Mouse (Mus musculus): Measurements from ENCODE around the gene Sugp1. TPM values are rescaled to one million over a fixed set of nuclear protein-coding genes. Genes with fewer than 3 reads are reported as not detected.
"Not testable (repeated sequence)": the region's sequence is repeated elsewhere in the genome, so short reads cannot be mapped to it uniquely, and the experiment has no call there.

The Sugp1 gene
- total RNA-seq, 1 experiment from 2014 or later = 51.9 TPM

GRCm38 (mm10) chr8:70037994-70038393, 4.6 kb upstream of the Sugp1 start:
- ATAC-seq (ENCODE audit: extremely low read depth, insufficient number of reproducible peaks, low FRiP score, poor library complexity, severe bottlenecking) = no peak

GRCm38 (mm10) chr8:70041885-70042546, 597 bp upstream of the Sugp1 start:
- no peak for ATAC-seq (ENCODE audit: extremely low read depth, insufficient number of reproducible peaks, low FRiP score, poor library complexity, severe bottlenecking)

GRCm38 (mm10) chr8:70043996-70044395, 1.4 kb downstream of the Sugp1 start:
- no peak for ATAC-seq (ENCODE audit: extremely low read depth, insufficient number of reproducible peaks, low FRiP score, poor library complexity, severe bottlenecking)

- ATAC-seq (ENCODE audit: extremely low read depth, insufficient number of reproducible peaks, low FRiP score, poor library complexity, severe bottlenecking) = no peak
These were observed 7.0 kb downstream of the Sugp1 start for GRCm38 (mm10) chr8:70049662-70050061.

- not testable (repeated sequence) for ATAC-seq (ENCODE audit: extremely low read depth, insufficient number of reproducible peaks, low FRiP score, poor library complexity, severe bottlenecking)
These were observed 7.8 kb downstream of the Sugp1 start for GRCm38 (mm10) chr8:70050434-70050833.

- no peak for ATAC-seq (ENCODE audit: extremely low read depth, insufficient number of reproducible peaks, low FRiP score, poor library complexity, severe bottlenecking)
These were observed 15.1 kb downstream of the Sugp1 start for GRCm38 (mm10) chr8:70057721-70058120.

GRCm38 (mm10) chr8:70071836-70072440, 29.3 kb downstream of the Sugp1 start:
- ATAC-seq (ENCODE audit: extremely low read depth, insufficient number of reproducible peaks, low FRiP score, poor library complexity, severe bottlenecking) = no peak

- no peak for ATAC-seq (ENCODE audit: extremely low read depth, insufficient number of reproducible peaks, low FRiP score, poor library complexity, severe bottlenecking)
These were observed 29.9 kb downstream of the Sugp1 start, which contains the start of gene Tm6sf2 for GRCm38 (mm10) chr8:70072441-70073069. Gene Tm6sf2, plus strand, starts transcription at chr8:70072924.

GRCm38 (mm10) chr8:70073120-70073519, 30.5 kb downstream of the Sugp1 start:
- ATAC-seq (ENCODE audit: extremely low read depth, insufficient number of reproducible peaks, low FRiP score, poor library complexity, severe bottlenecking) = no peak

GRCm38 (mm10) chr8:70073682-70074081, 31.1 kb downstream of the Sugp1 start:
- no peak for ATAC-seq (ENCODE audit: extremely low read depth, insufficient number of reproducible peaks, low FRiP score, poor library complexity, severe bottlenecking)

GRCm38 (mm10) chr8:70081976-70082375, 39.4 kb downstream of the Sugp1 start:
- no peak for ATAC-seq (ENCODE audit: extremely low read depth, insufficient number of reproducible peaks, low FRiP score, poor library complexity, severe bottlenecking)

GRCm38 (mm10) chr8:70083285-70083684, 40.7 kb downstream of the Sugp1 start, which contains the start of gene Hapln4:
Gene Hapln4, plus strand, starts transcription at chr8:70083457.
- no peak for ATAC-seq (ENCODE audit: extremely low read depth, insufficient number of reproducible peaks, low FRiP score, poor library complexity, severe bottlenecking)

GRCm38 (mm10) chr8:70084191-70085065, 41.8 kb downstream of the Sugp1 start:
- no peak for ATAC-seq (ENCODE audit: extremely low read depth, insufficient number of reproducible peaks, low FRiP score, poor library complexity, severe bottlenecking)

GRCm38 (mm10) chr8:70086151-70086550, 43.5 kb downstream of the Sugp1 start:
- no peak for ATAC-seq (ENCODE audit: extremely low read depth, insufficient number of reproducible peaks, low FRiP score, poor library complexity, severe bottlenecking)

- no peak for ATAC-seq (ENCODE audit: extremely low read depth, insufficient number of reproducible peaks, low FRiP score, poor library complexity, severe bottlenecking)
These were observed 44.6 kb downstream of the Sugp1 start for GRCm38 (mm10) chr8:70087237-70087636.

- ATAC-seq (ENCODE audit: extremely low read depth, insufficient number of reproducible peaks, low FRiP score, poor library complexity, severe bottlenecking) = no peak; the same call in 1 of the 2 replicates
These were observed 45.4 kb downstream of the Sugp1 start for GRCm38 (mm10) chr8:70087836-70088650.

GRCm38 (mm10) chr8:70089296-70089960, 46.8 kb downstream of the Sugp1 start:
- ATAC-seq (ENCODE audit: extremely low read depth, insufficient number of reproducible peaks, low FRiP score, poor library complexity, severe bottlenecking) = no peak

- ATAC-seq (ENCODE audit: extremely low read depth, insufficient number of reproducible peaks, low FRiP score, poor library complexity, severe bottlenecking) = no peak
These were observed 50.2 kb downstream of the Sugp1 start for GRCm38 (mm10) chr8:70092786-70093185.

Data from neutrophil, adult 5-6 weeks (primary cell).